Mouse (Mus musculus) bone marrow macrophage, adult 2 months (primary cell): ENCODE measurements around the gene Baiap2l2. TPM values are rescaled to one million over a fixed set of nuclear protein-coding genes. Genes with fewer than 3 reads are reported as not detected.

ENCODE experiments used
- H3K27ac ChIP-seq: 2 replicates; pipeline ENCODE4 v1.5.1; 2012; ENCODE audit warnings: low read depth, low read length; ENCODE audit not compliant: insufficient read depth
- H3K4me1 ChIP-seq: 2 replicates; pipeline ENCODE4 v1.6.1; 2012; ENCODE audit warnings: low read length; ENCODE audit not compliant: control insufficient read depth, insufficient read depth
- H3K4me3 ChIP-seq: 2 replicates; pipeline ENCODE4 v1.5.1; 2012; ENCODE audit warnings: mild to moderate bottlenecking, low read length, moderate library complexity; ENCODE audit not compliant: insufficient read depth
- CTCF ChIP-seq: IDR thresholded peaks from 2 replicates; pipeline ENCODE4 v1.5.1; 2012; ENCODE audit warnings: low read depth, mild to moderate bottlenecking, low read length, moderate library complexity
- POLR2A ChIP-seq: IDR thresholded peaks from 2 replicates; pipeline ENCODE4 v1.6.1; 2012; ENCODE audit warnings: mild to moderate bottlenecking, low read depth, low read length, borderline replicate concordance
- polyA plus RNA-seq: library from polyadenylated mRNA; stranded (reverse); fragments of >200 nt; gene quantifications from 2 replicates; pipeline ENCODE4 v1.2.4, GENCODE M21; 2012; ENCODE audit not compliant: missing spikeins, insufficient read depth, insufficient read length

The Baiap2l2 gene
- polyA plus RNA-seq, 1 experiment, result not detected

GRCm38 (mm10) chr15:79324373-79324772, 39.0 kb upstream of the Baiap2l2 start:
- Histone ChIP-seq H3K4me1 (peaks cover 49% of the 10 kb centered on the region), H3K27ac (peak overlapping the region; percentile 64)

DNA sequence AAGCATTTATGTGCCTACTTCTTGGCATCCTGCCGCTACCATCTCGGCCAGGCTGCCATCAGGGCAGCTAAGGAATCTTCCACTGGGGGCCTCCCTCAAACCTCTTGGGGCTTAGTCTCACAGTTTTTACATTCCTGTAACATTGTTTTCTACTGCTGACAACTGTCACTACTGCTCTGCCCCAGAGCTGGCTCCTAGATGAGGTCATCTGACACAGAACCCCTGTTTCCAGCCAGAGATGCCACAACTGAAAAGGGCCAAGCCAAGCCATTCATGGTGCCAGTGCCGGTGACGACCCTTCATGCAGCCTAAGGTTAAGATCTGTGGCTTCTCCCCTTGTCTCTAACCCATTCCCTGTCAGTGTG, 38.4 kb upstream of the Baiap2l2 start:
- H3K4me1 ChIP-seq, result peaks cover 49% of the 10 kb centered on the region
- no peak overlapping the region for H3K4me3 ChIP-seq
- TF ChIP-seq POLR2A (no peak), CTCF (no peak)
- H3K27ac ChIP-seq, result peak overlapping the region; percentile 64

More at GRCm38 (mm10) chr15:79324373-79324772, 39.0 kb upstream of the Baiap2l2 start:
- H3K4me3 ChIP-seq, result no peak overlapping the region
- TF ChIP-seq POLR2A (no peak), CTCF (no peak)

DNA sequence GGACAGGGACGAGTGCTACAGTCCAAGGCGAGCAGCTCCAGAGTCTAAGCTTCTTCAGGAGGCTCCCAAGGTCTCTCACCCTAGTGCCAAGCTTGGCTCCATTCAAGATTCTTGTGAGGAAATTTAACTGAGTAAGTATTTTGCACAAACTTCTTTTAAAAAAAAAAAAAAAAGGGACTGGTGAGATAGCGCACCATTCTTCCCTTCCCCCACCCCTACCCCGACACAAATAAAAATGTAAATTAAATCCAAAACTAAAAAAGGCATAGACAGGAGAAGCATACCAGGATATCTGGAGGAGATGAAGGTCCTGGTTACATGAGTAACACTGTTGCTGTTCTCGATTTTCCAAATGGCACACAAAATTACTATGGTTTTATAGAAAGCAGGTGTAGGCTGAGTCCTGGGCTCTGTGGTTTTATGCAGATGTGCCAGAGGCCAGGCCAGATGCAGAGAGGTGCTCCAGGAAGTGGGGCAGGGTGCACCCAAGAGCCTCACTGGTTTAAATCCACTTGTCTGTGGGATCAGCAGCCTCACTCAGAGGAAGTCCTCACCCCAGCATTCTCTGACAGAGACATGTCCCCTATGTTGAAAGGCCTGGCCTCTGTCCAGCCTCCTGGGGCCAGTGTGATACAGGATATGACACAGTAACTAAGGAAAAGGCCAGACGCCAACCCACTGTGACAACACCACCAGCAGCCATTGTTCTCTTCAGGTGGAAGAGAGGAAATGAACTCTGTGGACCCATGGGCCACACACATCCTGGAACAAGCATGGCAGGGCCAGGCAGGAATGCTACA, 37.9 kb upstream of the Baiap2l2 start:
- TF ChIP-seq CTCF (no peak), POLR2A (no peak)
- Histone ChIP-seq H3K4me1 (peaks cover 49% of the 10 kb centered on the region), H3K27ac (peak overlapping the region; percentile 65), H3K4me3 (no peak overlapping the region)

DNA sequence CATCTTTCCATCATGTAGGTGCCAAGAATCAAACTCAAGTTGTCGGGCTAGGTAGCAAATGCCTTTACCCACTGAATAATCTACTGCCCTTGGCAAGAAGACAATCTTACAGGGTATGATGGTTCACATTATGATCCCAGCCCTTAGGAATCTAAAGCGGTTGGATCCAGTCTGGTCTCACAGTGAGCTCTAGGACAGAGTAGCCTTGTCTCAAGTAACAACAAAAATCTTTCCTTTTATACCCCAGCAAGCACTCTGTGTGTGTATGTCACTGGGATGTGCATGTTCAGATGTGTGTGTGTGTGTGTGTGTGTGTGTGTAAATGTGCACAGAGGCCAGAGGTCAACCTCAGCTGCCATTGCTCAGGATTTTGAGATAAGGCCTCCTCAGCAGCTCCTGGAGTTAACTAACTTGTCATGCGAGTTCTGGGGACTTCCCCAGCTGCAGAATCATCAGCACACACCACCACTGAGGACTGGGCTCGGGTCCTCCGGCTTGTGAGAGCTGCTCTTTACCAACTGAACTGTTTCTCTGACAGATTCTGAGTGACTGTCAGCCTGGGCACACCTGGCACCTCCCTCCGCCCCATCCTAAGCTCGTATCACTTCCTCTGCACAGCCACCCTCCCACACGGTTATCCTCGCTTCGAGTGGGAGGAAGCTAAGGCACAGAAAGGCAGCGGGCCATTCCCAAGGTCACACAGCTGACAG, 37.1 kb upstream of the Baiap2l2 start:
- Histone ChIP-seq H3K4me1 (peaks cover 49% of the 10 kb centered on the region), H3K27ac (peak overlapping the region; percentile 65), H3K4me3 (no peak overlapping the region)
- TF ChIP-seq POLR2A (no peak), CTCF (no peak)

DNA sequence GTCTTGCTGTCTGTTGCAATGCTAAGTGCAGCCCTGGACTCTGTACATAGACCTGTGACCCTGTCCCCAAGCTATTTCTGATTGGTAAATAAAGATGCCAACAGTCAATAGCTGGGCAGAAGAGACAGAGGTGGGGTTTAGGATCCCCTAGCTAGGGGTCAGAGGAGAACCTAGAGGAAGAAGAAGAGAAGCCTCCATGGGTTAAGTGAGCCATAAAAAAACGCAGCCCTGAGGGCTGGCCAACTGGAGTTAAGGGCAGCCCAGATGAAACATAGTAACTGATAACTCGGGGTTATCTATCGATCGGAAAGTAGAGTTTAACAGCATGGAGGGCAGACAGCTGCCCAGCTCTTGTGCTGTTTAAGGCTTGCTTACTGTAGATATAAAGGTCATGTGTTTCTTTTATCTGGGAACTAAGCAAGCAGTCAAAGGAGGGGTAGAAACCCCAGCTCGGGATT, 36.4 kb upstream of the Baiap2l2 start:
- H3K4me3 ChIP-seq, result no peak overlapping the region
- no peak overlapping the region for H3K27ac ChIP-seq
- peaks cover 45% of the 10 kb centered on the region for H3K4me1 ChIP-seq
- TF ChIP-seq CTCF, result no peak
- no peak for TF ChIP-seq POLR2A

DNA sequence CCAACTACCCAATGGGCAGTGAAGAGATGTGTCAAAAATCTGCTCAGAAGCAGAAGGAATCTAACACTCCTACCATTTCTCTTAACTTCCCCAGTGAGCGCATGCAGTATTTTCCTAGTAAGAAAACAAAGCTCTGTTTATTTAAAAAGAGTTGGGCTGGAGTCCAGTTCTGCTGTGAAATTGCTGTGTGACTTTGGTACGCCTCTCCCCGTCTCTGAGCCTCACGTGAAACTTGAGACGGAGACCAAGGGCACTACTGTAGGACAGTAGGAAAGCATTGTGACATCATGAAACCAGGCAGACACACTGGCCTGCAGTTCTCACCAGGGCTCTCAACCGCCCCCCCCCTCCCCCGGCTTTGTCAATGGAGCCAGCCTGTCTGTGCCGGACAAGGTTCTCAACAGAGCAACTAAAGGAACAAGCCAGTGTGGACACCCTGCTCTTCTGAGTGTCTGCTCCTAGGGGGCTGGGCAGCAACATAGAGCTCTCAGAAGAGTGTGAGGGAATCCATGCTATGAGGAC, 28.6 kb upstream of the Baiap2l2 start:
- Histone ChIP-seq H3K4me3 (no peak overlapping the region), H3K27ac (no peak overlapping the region), H3K4me1 (no peaks in the 10 kb centered on the region)
- TF ChIP-seq POLR2A, result no peak

DNA sequence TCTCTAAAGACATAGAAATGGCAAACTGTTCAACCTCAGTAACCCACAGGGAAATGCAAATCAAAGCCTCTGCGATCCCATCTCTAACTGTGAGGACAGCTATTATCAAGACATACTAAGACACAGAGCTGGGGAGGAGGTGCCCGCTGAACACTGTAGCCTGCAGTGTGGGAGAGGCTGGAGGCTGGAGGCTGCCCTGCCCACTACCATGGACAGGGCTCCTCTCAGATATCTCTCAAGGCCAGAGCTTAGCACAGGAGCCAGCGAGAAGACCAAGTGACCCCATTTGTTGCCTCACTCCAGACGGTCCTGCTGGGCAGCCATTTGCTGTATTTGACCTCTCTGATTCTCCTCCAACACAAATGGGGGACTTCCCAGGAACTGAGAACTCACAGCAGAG, 22.5 kb upstream of the Baiap2l2 start:
- TF ChIP-seq CTCF (no peak), POLR2A (no peak)
- Histone ChIP-seq H3K27ac (no peak overlapping the region), H3K4me3 (no peak overlapping the region), H3K4me1 (no peaks in the 10 kb centered on the region)

DNA sequence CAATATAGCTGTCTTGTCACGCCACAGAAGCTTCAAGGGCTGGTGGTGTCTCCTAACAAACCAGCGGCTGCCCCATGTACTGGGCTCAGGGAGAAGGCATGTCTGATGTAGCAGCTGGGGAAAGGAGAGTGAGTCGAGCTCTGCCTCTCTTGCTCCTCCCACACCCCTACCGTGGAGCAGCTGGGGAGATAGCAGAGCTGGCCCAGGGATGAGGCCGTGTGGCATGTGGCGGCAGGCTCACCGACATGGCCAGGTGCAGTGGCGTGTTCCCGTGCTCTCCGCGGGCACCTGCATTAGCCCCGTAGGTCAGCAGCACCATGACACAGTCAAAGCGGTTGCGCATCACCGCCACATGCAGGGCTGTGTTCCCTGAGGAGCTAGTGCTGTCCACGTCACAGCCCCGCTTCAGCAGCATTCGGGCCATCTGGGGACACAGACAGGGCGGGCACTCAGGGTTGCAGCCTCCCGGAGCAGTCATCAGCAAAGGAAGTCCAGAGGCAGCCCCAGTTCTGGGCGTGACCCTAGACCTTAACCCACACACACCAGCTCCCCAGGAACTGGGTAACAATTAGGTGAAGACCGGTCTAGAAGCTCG, 20.8 kb upstream of the Baiap2l2 start:
- TF ChIP-seq POLR2A (no peak), CTCF (no peak)

GRCm38 (mm10) chr15:79304832-79305231, 19.5 kb upstream of the Baiap2l2 start:
- Histone ChIP-seq H3K4me3 (no peak overlapping the region), H3K27ac (no peak overlapping the region), H3K4me1 (no peaks in the 10 kb centered on the region)
- TF ChIP-seq POLR2A, result no peak
- TF ChIP-seq CTCF, result no peak

More for the DNA sequence above, 20.8 kb upstream of the Baiap2l2 start:
- Histone ChIP-seq H3K27ac (no peak overlapping the region), H3K4me3 (no peak overlapping the region), H3K4me1 (no peaks in the 10 kb centered on the region)

GRCm38 (mm10) chr15:79303725-79304124, 18.4 kb upstream of the Baiap2l2 start:
- no peaks in the 10 kb centered on the region for H3K4me1 ChIP-seq
- no peak for TF ChIP-seq POLR2A
- TF ChIP-seq CTCF, result no peak

More at GRCm38 (mm10) chr15:79303725-79304124, 18.4 kb upstream of the Baiap2l2 start:
- H3K27ac ChIP-seq, result no peak overlapping the region
- H3K4me3 ChIP-seq, result no peak overlapping the region
